Mouse (Mus musculus): ENCODE results near the gene Tenm3. TPM values are rescaled to one million over a fixed set of nuclear protein-coding genes. Genes with fewer than 3 reads are reported as not detected.

Gene Tenm3
- total and polyA plus RNA-seq, 3 experiments, result 0.03 to 0.08 (median 0.07) TPM

DNA sequence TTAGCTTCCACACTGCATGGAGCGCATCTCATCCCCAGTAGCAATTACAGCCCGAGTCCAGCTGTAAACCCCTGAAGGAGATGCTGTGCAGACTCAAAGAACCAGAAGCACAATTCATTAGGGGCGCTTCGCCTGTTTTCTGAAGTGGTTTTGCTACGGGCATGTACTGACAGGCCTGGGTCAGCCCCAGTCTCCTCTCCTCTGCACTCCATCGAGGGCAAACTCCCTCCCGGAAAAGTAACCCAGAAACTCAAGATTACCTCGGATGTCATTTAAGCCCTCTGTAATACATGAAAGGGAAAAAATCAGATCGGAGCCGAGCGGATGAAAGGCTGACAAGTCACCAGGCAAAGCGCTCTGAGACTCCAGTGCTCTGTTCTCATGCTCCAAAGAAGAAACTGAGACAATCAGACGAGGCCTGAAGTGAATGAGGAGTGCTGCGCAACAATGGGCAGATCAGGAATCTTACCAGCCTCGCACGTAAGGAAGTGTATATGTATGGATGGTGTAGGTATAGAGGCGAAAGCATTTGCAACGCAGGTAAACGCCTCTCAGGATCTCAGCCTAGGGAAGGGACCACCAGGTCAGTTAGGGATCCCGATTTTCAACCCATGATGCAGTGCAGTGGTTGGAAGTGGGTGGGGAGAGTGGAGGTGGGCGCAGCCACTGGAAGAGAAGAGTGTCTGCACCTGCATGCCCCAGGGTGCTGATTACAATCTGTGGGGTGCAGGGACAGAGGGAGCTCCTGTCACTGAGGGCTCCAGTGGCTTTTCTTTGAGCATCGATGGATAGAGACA is 387.2 kb downstream of the Tenm3 start:
- in situ Hi-C loops (cut with MboI; ENCODE audit: low pct_ligation_motif_present, low pct_unique_long_range_greater_than_20kb, low sequenced_read_pairs), result no loop called here
- Histone ChIP-seq H3K4me1 (ENCODE audit: control insufficient read depth in 1 of 2, insufficient read depth in 2 of 2) (no peaks in the 10 kb centered on the region), H3K4me2 (ENCODE audit: insufficient read depth, low read depth, poor library complexity, severe bottlenecking) (no peak overlapping the region), H3K79me2 (replicated peaks; ENCODE audit: control insufficient read depth, extremely low read depth, insufficient read depth, poor library complexity, severe bottlenecking) (no peaks in the 10 kb centered on the region), H3K27ac (ENCODE audit: insufficient read depth, low read depth) (no peak overlapping the region), H3K9me3 (replicated peaks; ENCODE audit: low read length) (peaks cover 49% of the 10 kb centered on the region), H3K9ac (ENCODE audit: insufficient read depth, low read depth) (no peak overlapping the region), H3K36me3 (replicated peaks in 1 of 2; ENCODE audit: control insufficient read depth in 1 of 2, insufficient read depth in 1 of 2, low read length in 1 of 2) (no peaks in the 10 kb centered on the region), H3K27me3 (replicated peaks) (no peaks in the 10 kb centered on the region), H3K4me3 (replicated peaks in 1 of 3; ENCODE audit: low read depth in 2 of 3, low read length in 2 of 3, poor library complexity in 1 of 3) (no peak overlapping the region)
- dilution Hi-C loops (cut with MboI; ENCODE audit: extremely low pct_ligation_motif_present, extremely low pct_unique_long_range_greater_than_20kb, low sequenced_read_pairs), result no loop called here
- no peak for DNase-seq (ENCODE audit: extremely low read depth)
- no peak for TF ChIP-seq E2F4 (IDR thresholded peaks at IDR 0.05; ENCODE audit: insufficient replicate concordance, low read depth, low read length)
- no peak for TF ChIP-seq MAFK (IDR thresholded peaks at IDR 0.05; ENCODE audit: insufficient replicate concordance, low read length)
- no peak for TF ChIP-seq KAT2A (IDR thresholded peaks at IDR 0.05; ENCODE audit: insufficient replicate concordance, low read length)
- no peak for TF ChIP-seq SMC3 (IDR thresholded peaks at IDR 0.05; ENCODE audit: low read depth, low read length)
- no peak for TF ChIP-seq ZKSCAN1 (IDR thresholded peaks at IDR 0.05; ENCODE audit: borderline replicate concordance, low read depth, low read length)
- TF ChIP-seq RAD21 (IDR thresholded peaks at IDR 0.05; ENCODE audit: low read depth, low read length), result no peak
- TF ChIP-seq ZMIZ1 (IDR thresholded peaks at IDR 0.05; ENCODE audit: low read depth, low read length), result no peak
- no peak for TF ChIP-seq POLR2AphosphoS2 (IDR thresholded peaks at IDR 0.05; ENCODE audit: low read depth, low read length)
- no peak for TF ChIP-seq GABPA (IDR thresholded peaks at IDR 0.05; ENCODE audit: insufficient replicate concordance, low read depth, low read length)
- TF ChIP-seq MXI1 (IDR thresholded peaks at IDR 0.05; ENCODE audit: low read depth, low read length), result no peak
- no peak for TF ChIP-seq JUND (conservative IDR thresholded peaks at IDR 0.05; ENCODE audit: low read depth, low read length)
- no peak for TF ChIP-seq IRF4 (IDR thresholded peaks at IDR 0.05; ENCODE audit: low read depth, low read length)
- TF ChIP-seq USF2 (conservative IDR thresholded peaks at IDR 0.05; ENCODE audit: low read depth, low read length), result no peak
- no peak for TF ChIP-seq MYC (IDR thresholded peaks at IDR 0.05; ENCODE audit: low read depth, low read length)
- TF ChIP-seq TBP (conservative IDR thresholded peaks at IDR 0.05; ENCODE audit: low read depth, low read length), result no peak
- TF ChIP-seq CHD2 (IDR thresholded peaks at IDR 0.05; ENCODE audit: low read length), result no peak

DNA sequence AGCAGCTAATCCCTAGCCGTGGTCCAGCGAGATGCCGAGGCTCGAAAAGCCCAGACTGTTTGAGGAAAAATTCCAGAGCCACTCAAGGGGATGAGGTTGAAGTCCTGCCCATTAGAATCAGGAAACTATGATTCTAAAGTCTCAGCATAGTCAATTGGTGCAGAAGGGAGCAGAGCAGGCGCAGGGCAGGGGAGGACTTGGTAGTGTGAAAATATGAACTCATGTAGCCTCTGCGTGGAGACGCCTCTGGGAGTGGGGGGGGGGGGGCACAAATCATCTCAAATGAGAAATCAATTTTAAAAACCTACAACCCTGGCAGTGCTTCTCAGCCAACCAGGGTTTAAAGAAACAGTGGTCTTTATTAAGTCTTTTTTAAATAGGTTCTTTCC is 392.5 kb downstream of the Tenm3 start:
- no peak overlapping the region for H3K9ac ChIP-seq (ENCODE audit: insufficient read depth, low read depth)

More for the DNA sequence above, 392.5 kb downstream of the Tenm3 start:
- Histone ChIP-seq H3K79me2 (replicated peaks; ENCODE audit: control insufficient read depth, extremely low read depth, insufficient read depth, poor library complexity, severe bottlenecking) (no peaks in the 10 kb centered on the region), H3K9me3 (replicated peaks; ENCODE audit: low read length) (peaks cover 60% of the 10 kb centered on the region), H3K4me1 (ENCODE audit: control insufficient read depth in 1 of 2, insufficient read depth in 2 of 2) (no peaks in the 10 kb centered on the region), H3K4me3 (replicated peaks in 1 of 3; ENCODE audit: low read depth in 2 of 3, low read length in 2 of 3, poor library complexity in 1 of 3) (no peak overlapping the region), H3K36me3 (replicated peaks in 1 of 2; ENCODE audit: control insufficient read depth in 1 of 2, insufficient read depth in 1 of 2, low read length in 1 of 2) (no peaks in the 10 kb centered on the region), H3K27ac (ENCODE audit: insufficient read depth, low read depth) (no peak overlapping the region), H3K4me2 (ENCODE audit: insufficient read depth, low read depth, poor library complexity, severe bottlenecking) (no peak overlapping the region), H3K27me3 (replicated peaks) (no peaks in the 10 kb centered on the region)
- TF ChIP-seq JUND (conservative IDR thresholded peaks at IDR 0.05; ENCODE audit: low read depth, low read length) (no peak), EP300 (IDR thresholded peaks at IDR 0.05; ENCODE audit: low read length) (no peak), POLR2AphosphoS2 (IDR thresholded peaks at IDR 0.05; ENCODE audit: low read depth, low read length) (no peak), CHD2 (IDR thresholded peaks at IDR 0.05; ENCODE audit: low read length) (no peak), MAFK (IDR thresholded peaks at IDR 0.05; ENCODE audit: insufficient replicate concordance, low read length) (no peak), E2F4 (IDR thresholded peaks at IDR 0.05; ENCODE audit: insufficient replicate concordance, low read depth, low read length) (no peak), ZMIZ1 (IDR thresholded peaks at IDR 0.05; ENCODE audit: low read depth, low read length) (no peak), MEF2A (IDR thresholded peaks at IDR 0.05; ENCODE audit: borderline replicate concordance, low read depth, low read length) (no peak), CTCF (conservative IDR thresholded peaks at IDR 0.05 in 1 of 2, IDR thresholded peaks at IDR 0.05 in 1 of 2; ENCODE audit: low read depth in 2 of 2, low read length in 2 of 2) (no peak), TCF12 (IDR thresholded peaks at IDR 0.05; ENCODE audit: low read depth, low read length) (no peak), SMC3 (IDR thresholded peaks at IDR 0.05; ENCODE audit: low read depth, low read length) (no peak)
- in situ Hi-C loops (cut with MboI; ENCODE audit: low pct_ligation_motif_present, low pct_unique_long_range_greater_than_20kb, low sequenced_read_pairs) (no loop called here), dilution Hi-C loops (cut with MboI; ENCODE audit: extremely low pct_ligation_motif_present, extremely low pct_unique_long_range_greater_than_20kb, low sequenced_read_pairs) (no loop called here)
- DNase-seq (ENCODE audit: extremely low read depth), result no peak

All from CH12.LX (cell line).